Mouse (Mus musculus) C2C12 (cell line): ENCODE data around the gene Sema3e. TPM values are rescaled to one million over a fixed set of nuclear protein-coding genes. Genes with fewer than 3 reads are reported as not detected.
A peak's percentile ranks its signal among the peaks of the same experiment; 100 is the strongest.

Source experiments
- H3K27me3 ChIP-seq: one replicate; pipeline ENCODE4 v1.6.1; 2011; ENCODE audit not compliant: control insufficient read depth, insufficient read depth, insufficient read length
- H3K36me3 ChIP-seq: one replicate; pipeline ENCODE4 v1.6.1; 2011; ENCODE audit not compliant: control insufficient read depth, insufficient read depth
- H3K4me3 ChIP-seq: one replicate; pipeline ENCODE4 v1.5.1; 2011; ENCODE audit warnings: mild to moderate bottlenecking, control low read depth; ENCODE audit not compliant: poor library complexity, insufficient read depth, severe bottlenecking
- H3K79me2 ChIP-seq: one replicate; pipeline ENCODE4 v1.6.1; 2011; ENCODE audit not compliant: control insufficient read depth, insufficient read depth
- H3K79me3 ChIP-seq: one replicate; pipeline ENCODE4 v1.6.1; 2011; ENCODE audit warnings: low read depth, control low read depth
- H3ac ChIP-seq: one replicate; pipeline ENCODE3; 2011; ENCODE audit warnings: low read depth; ENCODE audit not compliant: control insufficient read depth, insufficient read length
- CEBPB ChIP-seq: IDR thresholded peaks from one replicate; pipeline ENCODE4 v1.6.1; 2011; ENCODE audit warnings: low read depth, mild to moderate bottlenecking, control low read depth, moderate library complexity
- CTCF ChIP-seq: IDR thresholded peaks from one replicate; pipeline ENCODE4 v1.5.1; 2011; ENCODE audit not compliant: control insufficient read depth, insufficient read depth, insufficient read length
- FOSL1 ChIP-seq: IDR thresholded peaks from one replicate; pipeline ENCODE4 v1.8.0; 2011; ENCODE audit warnings: mild to moderate bottlenecking, low read length; ENCODE audit not compliant: poor library complexity, insufficient read depth, severe bottlenecking
- MAX ChIP-seq: IDR thresholded peaks from one replicate; pipeline ENCODE4 v1.6.1; 2011; ENCODE audit warnings: mild to moderate bottlenecking, control low read depth
- MYOD1 ChIP-seq: IDR thresholded peaks from one replicate; pipeline ENCODE4 v1.6.1; 2011; ENCODE audit warnings: low read depth; ENCODE audit not compliant: control insufficient read depth, insufficient read length
- MYOG ChIP-seq: IDR thresholded peaks from one replicate; pipeline ENCODE4 v1.6.1; 2011; ENCODE audit not compliant: control insufficient read depth, insufficient read length; ENCODE audit errors: extremely low read depth
- USF1 ChIP-seq: IDR thresholded peaks from one replicate; pipeline ENCODE4 v1.6.1; 2011; ENCODE audit warnings: low read depth, mild to moderate bottlenecking, control low read depth, moderate library complexity
- polyA plus RNA-seq: library from polyadenylated mRNA; unstranded; fragments of >200 nt; fragmentation: generic; extraction: Trizol; gene quantifications from one replicate; pipeline ENCODE4 v1.2.1, GENCODE M21; 2012; ENCODE audit warnings: missing spikeins

Sema3e gene
- polyA plus RNA-seq, 1 experiment = 10.6 TPM

GRCm38 (mm10) chr5:14033302-14033701 lies 8.2 kb downstream of the Sema3e start:
- Histone ChIP-seq H3K36me3 (peaks cover 8% of the 10 kb centered on the region), H3K79me3 (peaks cover 44% of the 10 kb centered on the region), H3K27me3 (no peaks in the 10 kb centered on the region), H3K79me2 (peaks cover 73% of the 10 kb centered on the region), H3K4me3 (no peak overlapping the region), H3ac (no peak overlapping the region)
- no peak for TF ChIP-seq FOSL1
- TF ChIP-seq CEBPB = no peak
- TF ChIP-seq MYOD1 = no peak
- TF ChIP-seq MYOG = no peak
- no peak for TF ChIP-seq CTCF
- TF ChIP-seq USF1 = no peak
- no peak for TF ChIP-seq MAX

GRCm38 (mm10) chr5:14038813-14039496 lies 13.9 kb downstream of the Sema3e start:
- H3K79me3 ChIP-seq = peaks cover 18% of the 10 kb centered on the region
- no peak overlapping the region for H3K4me3 ChIP-seq
- H3K27me3 ChIP-seq = no peaks in the 10 kb centered on the region
- peaks cover 8% of the 10 kb centered on the region for H3K36me3 ChIP-seq
- no peak overlapping the region for H3ac ChIP-seq
- peaks cover 36% of the 10 kb centered on the region for H3K79me2 ChIP-seq
- no peak for TF ChIP-seq MAX
- no peak for TF ChIP-seq USF1
- TF ChIP-seq MYOD1 = no peak
- TF ChIP-seq CTCF = no peak
- no peak for TF ChIP-seq CEBPB
- no peak for TF ChIP-seq MYOG
- TF ChIP-seq FOSL1 = no peak

DNA sequence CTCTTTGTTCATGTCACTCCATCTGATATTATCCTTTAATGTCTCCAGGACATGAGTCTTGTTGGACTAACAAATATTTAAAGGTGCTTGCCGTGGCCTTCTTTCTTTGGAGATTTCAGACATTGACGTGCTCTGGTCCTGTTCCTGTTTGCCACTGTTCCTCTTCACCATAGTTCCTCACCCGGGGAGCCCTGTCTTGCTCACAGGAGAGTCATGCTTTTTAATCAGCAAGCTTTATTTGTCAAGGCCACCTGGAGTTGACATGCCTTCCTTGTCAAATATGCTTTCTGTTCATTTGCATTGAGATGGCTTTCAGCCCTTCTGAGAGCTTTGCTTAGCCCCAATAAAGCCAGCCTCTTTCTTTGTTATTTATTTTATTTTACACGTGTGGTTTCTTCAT lies 15.1 kb downstream of the Sema3e start:
- Histone ChIP-seq H3K4me3 (no peak overlapping the region), H3K36me3 (peaks cover 8% of the 10 kb centered on the region)

GRCm38 (mm10) chr5:14043116-14043515 lies 18.0 kb downstream of the Sema3e start:
- TF ChIP-seq CEBPB = no peak
- peak; percentile 67 for TF ChIP-seq USF1
- Histone ChIP-seq H3K27me3 (no peaks in the 10 kb centered on the region), H3ac (no peak overlapping the region), H3K79me3 (peaks cover 10% of the 10 kb centered on the region), H3K4me3 (no peak overlapping the region), H3K36me3 (no peaks in the 10 kb centered on the region), H3K79me2 (peaks cover 40% of the 10 kb centered on the region)

More for the DNA sequence above, 15.1 kb downstream of the Sema3e start:
- Histone ChIP-seq H3ac (no peak overlapping the region), H3K27me3 (no peaks in the 10 kb centered on the region), H3K79me2 (peaks cover 33% of the 10 kb centered on the region), H3K79me3 (peaks cover 12% of the 10 kb centered on the region)
- TF ChIP-seq CEBPB (no peak), MAX (no peak)

DNA sequence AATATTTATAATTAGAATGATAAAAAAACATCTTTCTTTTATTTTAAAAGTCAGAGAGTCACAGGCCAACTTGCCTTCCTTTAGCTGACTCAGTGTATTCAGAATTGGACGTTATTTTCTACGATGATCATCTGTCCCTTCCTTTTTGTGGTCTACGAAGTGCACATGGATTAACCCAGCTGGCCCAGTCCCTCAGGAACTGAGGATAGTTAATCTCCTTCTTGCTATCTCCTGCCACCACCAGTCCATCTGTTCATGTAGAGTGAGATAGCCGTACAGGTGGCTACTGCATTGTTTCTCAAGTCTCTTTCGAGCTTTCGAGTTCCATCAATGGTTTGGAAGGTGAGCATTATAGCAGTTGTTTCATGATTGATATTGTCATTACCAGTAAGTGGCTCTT lies 18.9 kb downstream of the Sema3e start:
- peaks cover 8% of the 10 kb centered on the region for H3K79me3 ChIP-seq
- no peaks in the 10 kb centered on the region for H3K27me3 ChIP-seq
- TF ChIP-seq MAX = no peak
- no peak for TF ChIP-seq FOSL1
- no peak for TF ChIP-seq USF1
- no peak for TF ChIP-seq CTCF
- no peak for TF ChIP-seq MYOG
- no peak for TF ChIP-seq MYOD1
- no peak for TF ChIP-seq CEBPB
- no peak overlapping the region for H3K4me3 ChIP-seq
- no peaks in the 10 kb centered on the region for H3K36me3 ChIP-seq
- H3ac ChIP-seq = no peak overlapping the region
- H3K79me2 ChIP-seq = peaks cover 40% of the 10 kb centered on the region

- H3K79me3 ChIP-seq = peaks cover 5% of the 10 kb centered on the region
- no peak overlapping the region for H3ac ChIP-seq
- TF ChIP-seq MAX = no peak
- TF ChIP-seq CTCF = no peak
- no peak for TF ChIP-seq MYOG
- no peak for TF ChIP-seq USF1
- H3K4me3 ChIP-seq = no peak overlapping the region
- H3K27me3 ChIP-seq = no peaks in the 10 kb centered on the region
- H3K36me3 ChIP-seq = no peaks in the 10 kb centered on the region
- peaks cover 26% of the 10 kb centered on the region for H3K79me2 ChIP-seq
These were observed 23.6 kb downstream of the Sema3e start for GRCm38 (mm10) chr5:14048660-14049059.
